ENCODE assay signal across 26 mouse cellular contexts in genomic region chr15:37080395-37080794, GRCm38 (mm10).
DNase-seq lines count a peak whose midpoint lies in the region; TF ChIP-seq lines count a peak whose summit lies in the region.
"Had no signal": no experiment of that assay in that cellular context is flagged by ENCODE, and none has a peak within 500 bp of the region (broad histone marks: within the 10 kb centered on the region; RNA-seq: fewer than 3 reads in every experiment).

No protein-coding gene starts in this region.

- peaks cover 12 to 14% of the 10 kb centered on the region in 2 experiments for H3K4me1 ChIP-seq in MEL (ENCODE audit: control insufficient read depth in 1 of 2, insufficient read depth in 2 of 2, low read length in 2 of 2)
- H3K4me1 ChIP-seq: embryonic facial prominence, embryonic 10.5 days; embryonic facial prominence, embryonic 13.5 days; forebrain, embryonic 12.5 days; forebrain, embryonic 15.5 days; heart, embryonic 13.5 days; hindbrain, embryonic 15.5 days; intestine, embryonic 15.5 days had no signal

- no peaks in the 10 kb centered on the region for H3K27me3 ChIP-seq in MEL (ENCODE audit: control insufficient read depth in 1 of 2, insufficient read depth in 2 of 2, low read length in 2 of 2)
- H3K27me3 ChIP-seq: embryonic facial prominence, embryonic 13.5 days; forebrain, embryonic 12.5 days; forebrain, embryonic 15.5 days; heart, embryonic 13.5 days; hindbrain, embryonic 15.5 days; intestine, embryonic 15.5 days had no signal

- no peak for TF ChIP-seq EP300 in MEL (IDR thresholded peaks at IDR 0.05; ENCODE audit: low read depth in 1 of 2, low read length in 2 of 2)

- no peak overlapping the region for H3K9ac ChIP-seq in MEL (ENCODE audit: control insufficient read depth, low read depth, low read length, poor library complexity, severe bottlenecking)
- H3K9ac ChIP-seq: embryonic facial prominence, embryonic 13.5 days; forebrain, embryonic 12.5 days; forebrain, embryonic 15.5 days; heart, embryonic 13.5 days; hindbrain, embryonic 15.5 days; intestine, embryonic 15.5 days had no signal

- peaks cover 2% of the 10 kb centered on the region; the same call in 1 of the 2 replicates for H3K9me3 ChIP-seq in MEL (replicated peaks; ENCODE audit: insufficient read depth, low read length)
- H3K9me3 ChIP-seq: embryonic facial prominence, embryonic 13.5 days; forebrain, embryonic 12.5 days; forebrain, embryonic 15.5 days; hindbrain, embryonic 15.5 days; intestine, embryonic 15.5 days had no signal

- H3K27ac ChIP-seq in MEL (ENCODE audit: control insufficient read depth, low read depth, low read length): peak overlapping the region; percentile 19; the same call in 1 of the 2 replicates
- H3K27ac ChIP-seq: embryonic facial prominence, embryonic 10.5 days; embryonic facial prominence, embryonic 13.5 days; forebrain, embryonic 12.5 days; forebrain, embryonic 15.5 days; heart, adult 2 months; heart, embryonic 13.5 days; hindbrain, embryonic 15.5 days; intestine, embryonic 15.5 days had no signal

- H3K36me3 ChIP-seq in MEL (ENCODE audit: control insufficient read depth in 1 of 2, insufficient read depth in 2 of 2, low read length in 2 of 2): peaks cover 0 to 13% of the 10 kb centered on the region in 2 experiments; a peak in 2 of 4 replicates
- H3K36me3 ChIP-seq: embryonic facial prominence, embryonic 10.5 days; embryonic facial prominence, embryonic 13.5 days; forebrain, embryonic 12.5 days; forebrain, embryonic 15.5 days; heart, embryonic 13.5 days; hindbrain, embryonic 15.5 days; intestine, embryonic 15.5 days had no signal

- TF ChIP-seq POLR2A in MEL (IDR thresholded peaks at IDR 0.05; ENCODE audit: control insufficient read depth in 1 of 2, insufficient read depth in 1 of 2, low read depth in 1 of 2, low read length in 2 of 2, poor library complexity in 1 of 2): no peak

- DNase-seq in heart, adult 11 months: peak; percentile 12
- DNase-seq in heart, adult 9 months (ENCODE audit: low spot score in 2 of 2): no peak
- peak; percentile 0 for DNase-seq in layer of hippocampus, adult 11-12 months (ENCODE audit: low spot score)
- DNase-seq in layer of hippocampus, postnatal 10 days (ENCODE audit: low spot score in 2 of 2): no peak
- DNase-seq in MEL (ENCODE audit: low read depth, low spot score): no peak
- no peak for DNase-seq in yolk sac, embryonic 10.5 days (ENCODE audit: low spot score)
- no peak for DNase-seq in kidney, postnatal 36 days
- DNase-seq: adrenal gland, adult 2 months; adrenal gland, postnatal 14 days; cerebellum, adult 11 months; cerebellum, adult 8-10 months; cerebellum, postnatal 10 days; cerebellum, postnatal 36 days; embryo, embryonic 11 days; gastrocnemius, postnatal 25 days; heart, adult 2 months; heart, postnatal 14 days; heart, postnatal 4 days had no signal

- H3K79me2 ChIP-seq in MEL (ENCODE audit: control insufficient read depth, insufficient read depth, low read length, poor library complexity): no peaks in the 10 kb centered on the region

- no peak overlapping the region for H3K4me3 ChIP-seq in MEL (ENCODE audit: control insufficient read depth in 1 of 2, insufficient read depth in 1 of 2, low read depth in 2 of 2, low read length in 2 of 2)
- H3K4me3 ChIP-seq: embryonic facial prominence, embryonic 10.5 days; embryonic facial prominence, embryonic 13.5 days; erythroblast, embryonic 14.5 days; forebrain, embryonic 12.5 days; forebrain, embryonic 15.5 days; heart, adult 2 months; heart, embryonic 13.5 days; hindbrain, embryonic 15.5 days; intestine, embryonic 15.5 days had no signal

- TF ChIP-seq CTCF in MEL (IDR thresholded peaks at IDR 0.05 in 2 of 3, conservative IDR thresholded peaks at IDR 0.05 in 1 of 3; ENCODE audit: control insufficient read depth in 1 of 3, insufficient read depth in 1 of 3, low read depth in 2 of 3, low read length in 3 of 3, poor library complexity in 1 of 3, severe bottlenecking in 1 of 3): no peak

- no peak for TF ChIP-seq RAD21 in MEL (IDR thresholded peaks at IDR 0.05; ENCODE audit: low read depth, low read length)

TF ChIP-seq in MEL, 35 proteins besides CTCF, POLR2A, EP300 and RAD21:
- no peak for TF ChIP-seq ZC3H11A (IDR thresholded peaks at IDR 0.05; ENCODE audit: low read depth, low read length)

Comparison
In these comparisons a context has a peak if more than half of its experiments do, and no peak if none do; other contexts are left out.
1. DNase-seq: peak in heart, adult 11 months (single experiment) and layer of hippocampus, adult 11-12 months (single experiment); none in heart, adult 9 months (0 of 2), layer of hippocampus, postnatal 10 days (0 of 2), MEL (single experiment), yolk sac, embryonic 10.5 days (single experiment) and kidney, postnatal 36 days (0 of 2).